Mouse (Mus musculus) T-cell, adult 2 months (primary cell): ENCODE measurements around the gene Ephb1.

Experiments used
- DNase-seq: peaks from one replicate; pipeline ENCODE4 v3.0.0; 2022; ENCODE audit warnings: low spot score

Ephb1 gene

DNA sequence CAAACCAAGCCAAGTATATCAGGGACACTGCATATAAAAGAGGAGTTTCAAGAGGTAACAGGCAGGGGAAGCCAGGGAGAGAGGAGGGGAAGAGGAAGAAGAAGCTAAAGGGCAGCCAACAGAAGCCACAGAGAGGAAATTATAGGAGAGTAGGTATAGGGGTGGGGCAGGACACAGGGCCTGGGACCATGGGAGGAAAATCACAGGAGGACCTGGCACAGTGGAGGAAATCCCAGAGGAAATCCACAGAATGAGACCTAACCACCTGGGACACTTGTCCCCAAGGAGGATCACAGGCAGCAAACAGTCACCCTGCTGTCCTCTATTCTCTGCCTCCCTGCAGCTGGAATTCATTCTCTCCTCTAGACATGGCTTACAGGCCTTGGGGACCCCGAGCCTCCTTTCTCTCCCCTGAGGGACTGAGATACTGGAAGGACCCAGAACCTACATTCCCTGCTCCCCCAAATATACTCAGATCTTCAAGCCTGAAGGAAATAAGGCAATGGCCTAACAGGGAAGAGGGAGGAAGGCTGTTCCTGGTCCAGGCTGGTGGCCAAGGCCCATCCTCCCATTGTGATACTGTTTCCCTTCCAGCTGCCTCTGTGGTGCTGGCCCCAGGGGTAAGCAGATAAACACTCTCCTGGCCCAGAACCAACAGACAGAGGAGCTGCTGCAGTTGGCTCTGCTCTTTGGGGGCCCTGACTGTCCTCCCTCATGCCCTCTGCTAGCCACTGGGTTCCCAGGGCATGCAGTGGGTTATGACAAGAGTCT is 47.7 kb downstream of the Ephb1 start:
- DNase-seq: no peak

DNA sequence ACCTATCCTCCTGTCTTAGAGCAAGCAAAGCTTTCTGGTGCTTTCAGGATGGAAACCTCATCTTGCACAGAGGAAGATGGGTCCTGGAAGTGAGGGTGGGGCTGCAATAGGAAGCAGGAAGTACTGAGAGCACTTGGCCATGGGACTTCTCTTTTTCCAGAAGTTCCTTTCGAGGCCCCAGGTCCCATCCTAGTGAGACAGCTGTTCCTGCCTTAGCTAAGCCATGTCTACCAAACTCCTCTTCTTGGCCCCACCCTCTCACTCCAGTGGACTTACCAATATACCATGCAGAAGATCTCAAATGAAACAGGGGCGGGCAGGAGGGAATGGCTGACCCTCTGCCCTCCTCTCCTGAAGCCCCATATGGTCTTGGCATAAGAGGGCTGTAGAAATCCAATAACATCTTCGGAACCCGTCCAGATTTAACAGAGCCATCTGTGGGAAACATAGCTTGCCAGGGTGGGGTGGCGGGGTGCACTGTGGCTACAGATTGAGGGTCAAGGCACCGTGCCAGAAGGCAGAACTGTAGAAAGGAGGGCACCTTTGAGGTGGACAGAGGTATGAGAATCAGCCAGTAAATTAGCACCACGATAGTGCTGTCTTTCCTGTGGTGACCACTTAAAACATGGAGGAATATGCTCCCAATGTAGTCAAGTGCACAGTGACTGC is 48.9 kb downstream of the Ephb1 start:
- no peak for DNase-seq

DNA sequence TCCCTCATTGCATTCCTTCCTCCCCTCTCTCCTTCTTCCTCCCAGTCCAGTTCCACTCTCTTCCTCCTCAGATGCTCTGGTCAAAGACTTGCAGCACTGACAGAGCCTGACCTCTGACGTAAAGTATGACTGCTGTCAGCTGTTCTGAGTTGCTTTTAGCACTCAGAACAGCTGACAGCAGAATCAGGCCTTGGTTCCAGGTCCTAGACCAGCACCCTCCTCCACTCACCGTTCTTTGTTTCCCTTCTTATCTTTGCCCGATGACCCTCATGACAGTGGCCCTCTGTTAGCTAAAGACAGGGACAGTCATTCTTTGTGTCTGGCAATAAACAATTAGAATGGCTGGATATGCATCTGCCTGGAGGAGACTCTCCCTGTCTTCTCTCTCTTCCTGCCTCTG is 49.7 kb downstream of the Ephb1 start:
- DNase-seq: no peak

DNA sequence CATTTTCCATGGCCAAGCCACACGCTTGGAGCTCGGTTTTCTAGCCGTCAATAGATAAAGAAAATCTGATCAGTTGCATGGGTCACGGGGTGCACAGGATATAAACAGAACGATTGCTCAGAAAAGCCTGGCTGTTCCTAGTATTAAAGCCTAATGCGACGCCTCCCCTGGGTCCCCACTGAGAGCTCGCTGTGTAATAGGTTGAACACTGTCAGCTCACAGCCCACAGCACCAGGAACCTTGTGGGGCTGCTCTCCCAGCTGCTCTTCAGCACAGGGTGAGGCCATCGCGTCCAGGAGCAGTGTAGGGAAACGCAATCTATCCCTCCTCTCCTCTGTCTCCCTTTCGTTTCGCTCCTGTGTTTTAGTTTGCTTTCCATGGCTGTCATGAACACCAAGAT is 50.6 kb downstream of the Ephb1 start:
- no peak for DNase-seq

DNA sequence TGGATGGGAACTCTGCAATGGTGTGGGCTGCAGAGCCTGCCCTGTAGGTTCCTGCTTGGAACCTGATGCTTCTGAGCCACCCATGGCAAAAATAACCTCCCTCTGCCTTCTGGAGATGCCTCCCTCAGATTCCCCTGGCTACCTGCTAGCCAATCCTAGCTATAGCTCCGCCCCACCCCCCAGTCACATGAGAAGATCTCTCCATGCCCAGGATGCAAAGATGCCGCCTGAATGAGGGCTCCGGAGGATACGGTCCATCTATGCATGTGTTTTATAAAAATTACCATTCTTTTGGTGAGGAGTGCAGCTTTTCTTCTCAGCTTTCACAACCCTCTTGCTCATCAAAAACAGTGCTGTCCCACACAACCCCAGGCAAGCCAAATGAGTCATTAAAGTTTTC is 53.5 kb downstream of the Ephb1 start:
- no peak for DNase-seq

DNA sequence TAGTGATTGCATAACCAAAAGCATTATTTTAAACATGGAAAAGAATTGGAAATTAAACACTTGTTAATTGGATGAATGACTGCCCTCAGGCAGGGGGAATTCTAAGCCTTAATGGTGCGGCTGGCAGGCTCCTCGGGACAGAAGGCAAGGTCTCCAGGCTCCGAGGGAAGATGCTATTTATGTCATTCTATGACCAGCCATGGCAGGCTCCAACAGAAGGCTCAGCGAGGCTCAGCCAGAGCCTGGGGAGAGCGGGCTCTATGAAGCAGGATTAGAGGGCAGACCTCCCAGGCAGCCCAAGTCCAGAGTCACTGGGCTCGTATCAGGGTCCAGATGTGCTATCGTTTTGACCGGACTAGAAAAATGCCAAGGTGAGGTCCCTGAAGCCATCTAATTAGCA is 55.8 kb downstream of the Ephb1 start:
- no peak for DNase-seq

DNA sequence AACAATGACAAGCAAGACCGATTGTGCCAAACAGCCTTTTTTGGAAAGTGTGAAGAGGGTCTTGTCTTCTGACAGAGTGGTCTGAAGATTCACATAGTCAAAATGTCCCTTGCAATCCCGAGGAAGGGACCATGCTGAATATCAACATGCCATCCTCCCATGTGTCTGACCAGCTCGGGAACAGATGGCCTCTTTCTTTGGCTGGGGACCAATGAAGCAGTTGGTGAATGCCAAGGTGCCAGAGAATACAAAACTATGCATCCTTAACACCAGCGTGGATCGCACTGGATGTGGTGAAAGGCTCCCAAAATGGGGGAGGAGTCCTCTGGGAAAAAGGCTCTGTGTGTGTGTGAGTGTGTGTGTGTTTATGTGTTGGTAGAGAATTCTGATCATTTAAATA is 56.5 kb downstream of the Ephb1 start:
- DNase-seq: no peak

DNA sequence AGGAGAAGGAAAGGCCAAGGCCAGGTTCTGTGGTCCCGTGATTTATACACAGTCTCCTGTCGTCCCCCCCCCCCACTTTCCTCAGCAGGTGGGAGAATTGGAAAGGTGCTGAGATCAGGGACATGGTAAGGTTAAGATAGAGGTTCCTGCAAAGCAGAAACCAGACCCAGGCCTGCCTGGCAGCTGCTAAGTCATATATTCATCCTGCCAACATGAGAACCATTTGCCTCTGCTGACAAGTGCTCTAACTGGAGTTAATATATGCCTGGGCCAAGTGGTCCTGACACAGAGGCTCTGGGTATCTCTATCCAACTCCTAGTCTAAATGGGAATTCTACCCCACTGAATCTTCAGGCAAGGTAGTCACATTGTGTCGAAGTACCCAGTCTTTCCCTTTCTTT is 57.3 kb downstream of the Ephb1 start:
- no peak for DNase-seq

DNA sequence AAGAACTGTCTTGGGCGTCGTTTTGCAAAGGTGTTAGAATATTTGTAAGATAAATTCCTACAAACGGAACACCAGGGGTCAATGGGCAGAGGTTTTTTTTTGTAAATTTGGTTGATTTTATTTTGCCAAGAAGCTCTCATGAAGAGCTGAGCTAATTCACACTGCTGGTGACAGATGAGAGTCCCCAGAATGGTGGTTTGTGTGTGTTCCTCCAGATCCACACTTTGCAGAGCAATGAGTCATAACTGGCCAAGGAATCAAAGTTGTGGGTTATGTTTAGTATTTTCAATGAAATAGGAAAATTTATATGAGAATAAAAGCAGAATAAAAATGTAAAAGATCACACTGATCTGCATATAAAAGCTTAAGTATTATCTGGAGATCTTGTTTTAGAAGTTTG is 60.9 kb downstream of the Ephb1 start:
- DNase-seq: no peak

DNA sequence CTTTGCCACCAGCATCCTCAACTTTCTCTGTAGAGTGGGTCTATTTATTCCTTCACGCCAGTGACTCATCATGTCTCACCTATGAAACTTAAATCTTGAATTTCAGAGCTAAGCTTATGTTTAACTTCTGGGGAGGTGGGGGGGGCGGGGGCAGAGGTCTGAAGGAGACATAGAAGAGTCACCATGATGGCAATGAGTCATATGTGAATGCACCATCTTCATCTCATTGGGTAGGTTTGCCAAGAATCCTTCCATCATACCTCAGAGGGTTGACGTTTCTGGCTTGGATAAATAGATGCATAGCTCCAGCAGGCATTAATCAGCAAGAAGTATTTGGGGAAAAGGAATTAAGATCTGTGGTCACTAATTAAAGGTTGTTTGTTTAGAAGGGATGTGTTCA is 63.3 kb downstream of the Ephb1 start:
- DNase-seq: no peak

DNA sequence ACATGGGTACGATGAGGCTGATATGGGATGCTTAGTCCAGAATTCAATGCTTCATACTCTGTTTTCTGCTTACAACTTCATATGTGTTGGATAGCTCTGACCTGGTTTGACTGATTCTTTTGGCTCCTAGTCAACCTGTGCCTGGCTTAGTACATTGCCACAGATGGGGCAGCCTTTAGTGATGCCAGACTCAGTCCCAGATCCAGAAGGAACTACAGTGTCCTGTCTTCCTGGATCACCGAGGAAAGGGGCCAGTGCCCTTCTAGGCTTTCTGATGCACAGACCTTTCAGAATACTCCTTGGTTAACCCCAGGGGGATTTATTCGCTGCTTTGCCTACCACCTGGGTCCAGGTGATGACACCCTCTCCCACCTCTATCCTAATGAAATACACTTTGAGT is 66.1 kb downstream of the Ephb1 start:
- DNase-seq: no peak

DNA sequence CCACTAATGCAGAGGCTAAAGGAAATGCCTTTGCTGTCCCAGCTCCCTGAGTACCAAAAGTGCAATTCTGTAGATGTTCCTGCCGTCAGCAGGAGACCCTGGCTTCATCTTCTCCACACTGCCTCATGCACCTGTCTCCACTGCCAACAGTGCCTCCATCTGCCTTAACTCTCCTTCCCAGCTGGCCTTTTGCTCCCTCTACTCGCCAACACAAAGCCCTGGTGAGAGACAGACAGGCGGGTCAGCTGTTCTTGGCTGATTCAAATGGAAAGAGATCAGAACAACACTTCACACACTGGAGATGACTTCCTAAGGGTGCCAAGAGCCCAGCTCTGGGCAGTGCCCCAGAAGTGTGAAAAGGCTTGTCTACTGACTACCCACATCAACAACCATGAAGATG is 78.6 kb downstream of the Ephb1 start:
- DNase-seq: no peak

DNA sequence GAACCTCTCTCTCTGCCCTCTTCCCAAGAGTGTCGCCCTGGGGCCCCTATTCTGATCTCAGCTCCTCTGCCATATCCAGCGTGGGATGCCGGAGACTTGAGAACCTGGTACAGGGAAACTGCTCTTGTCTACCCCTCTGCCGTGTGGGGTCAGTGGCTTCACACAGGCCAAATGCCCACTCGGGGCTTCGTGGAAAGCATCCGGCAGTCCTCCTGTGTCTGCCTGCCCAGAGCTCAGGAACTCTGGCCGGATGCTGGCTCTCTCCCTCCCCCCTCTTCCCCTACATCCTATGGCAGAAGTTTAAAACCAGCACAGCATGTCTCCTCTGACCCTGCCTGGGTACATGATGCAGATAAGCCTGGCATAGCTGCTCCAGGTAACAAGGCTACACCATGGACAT is 80.5 kb downstream of the Ephb1 start:
- no peak for DNase-seq

DNA sequence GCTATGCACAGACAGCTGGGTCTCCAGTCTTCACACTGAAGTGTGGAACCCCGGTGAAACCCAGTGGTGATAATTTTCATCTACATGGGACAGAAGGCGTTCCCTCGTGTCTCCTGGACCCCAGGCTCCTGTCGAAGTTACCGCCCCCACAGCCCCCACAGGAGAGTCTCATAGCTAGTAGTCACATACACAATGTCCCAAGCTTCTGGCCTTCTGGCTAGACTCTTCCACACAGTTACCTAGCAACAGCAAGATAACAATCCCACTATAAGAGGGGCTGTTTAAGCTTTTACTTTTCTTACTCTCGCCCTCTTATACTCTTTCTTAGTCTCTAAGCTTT is 81.1 kb downstream of the Ephb1 start:
- no peak for DNase-seq

DNA sequence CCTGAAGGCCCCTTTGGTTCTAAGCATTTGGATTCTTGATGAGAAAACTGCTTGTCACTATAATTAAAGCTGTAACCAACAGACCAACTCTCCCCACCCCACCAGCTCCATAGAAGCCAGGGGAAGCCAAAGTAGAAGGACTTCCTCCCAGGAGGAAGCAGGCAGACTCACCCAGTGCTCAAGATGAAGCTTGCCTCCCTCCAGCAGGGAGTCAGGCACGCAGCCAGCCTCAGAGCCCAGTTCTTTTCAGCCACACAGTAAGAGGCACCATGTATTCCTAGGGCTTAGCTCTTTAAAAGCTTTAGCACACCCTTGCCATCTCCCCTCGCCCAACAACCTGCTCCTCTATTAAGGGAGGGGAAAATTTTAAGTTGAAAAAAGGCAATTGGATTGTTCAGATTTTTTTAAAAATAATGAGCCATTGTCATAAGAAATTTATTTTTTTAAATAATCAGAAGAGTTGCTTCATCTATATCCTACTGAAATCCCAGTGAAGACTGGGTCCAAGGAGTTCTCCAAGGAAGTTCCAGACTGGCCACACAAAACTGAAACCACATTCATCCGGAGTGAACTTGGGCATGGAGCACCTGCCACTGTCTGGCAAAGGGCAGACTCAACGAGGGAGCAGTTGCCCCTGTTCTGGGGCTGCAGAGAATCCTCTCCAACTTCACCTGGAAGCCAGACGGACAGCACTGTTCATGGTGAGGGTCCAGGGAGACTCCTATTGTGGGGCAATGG is 81.6 kb downstream of the Ephb1 start:
- DNase-seq: no peak

DNA sequence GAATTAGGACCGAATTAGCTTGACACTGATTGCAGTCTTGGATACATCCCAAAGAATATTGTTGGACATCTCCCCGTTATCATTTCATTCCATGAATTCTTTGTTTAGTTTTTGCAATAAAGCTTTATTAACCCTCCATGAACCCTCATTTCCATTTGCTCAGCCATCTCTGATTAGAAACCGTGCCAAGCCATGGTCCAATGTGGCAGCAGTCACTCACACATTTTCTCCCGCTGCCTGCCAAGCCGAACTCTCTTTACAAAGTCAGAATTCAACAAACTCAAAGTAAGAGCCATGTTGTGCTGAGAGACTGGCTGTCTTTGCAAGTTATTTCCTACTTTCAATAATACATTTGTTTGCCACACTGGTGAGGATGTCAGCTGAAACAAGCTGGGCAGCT is 84.0 kb downstream of the Ephb1 start:
- DNase-seq: no peak

DNA sequence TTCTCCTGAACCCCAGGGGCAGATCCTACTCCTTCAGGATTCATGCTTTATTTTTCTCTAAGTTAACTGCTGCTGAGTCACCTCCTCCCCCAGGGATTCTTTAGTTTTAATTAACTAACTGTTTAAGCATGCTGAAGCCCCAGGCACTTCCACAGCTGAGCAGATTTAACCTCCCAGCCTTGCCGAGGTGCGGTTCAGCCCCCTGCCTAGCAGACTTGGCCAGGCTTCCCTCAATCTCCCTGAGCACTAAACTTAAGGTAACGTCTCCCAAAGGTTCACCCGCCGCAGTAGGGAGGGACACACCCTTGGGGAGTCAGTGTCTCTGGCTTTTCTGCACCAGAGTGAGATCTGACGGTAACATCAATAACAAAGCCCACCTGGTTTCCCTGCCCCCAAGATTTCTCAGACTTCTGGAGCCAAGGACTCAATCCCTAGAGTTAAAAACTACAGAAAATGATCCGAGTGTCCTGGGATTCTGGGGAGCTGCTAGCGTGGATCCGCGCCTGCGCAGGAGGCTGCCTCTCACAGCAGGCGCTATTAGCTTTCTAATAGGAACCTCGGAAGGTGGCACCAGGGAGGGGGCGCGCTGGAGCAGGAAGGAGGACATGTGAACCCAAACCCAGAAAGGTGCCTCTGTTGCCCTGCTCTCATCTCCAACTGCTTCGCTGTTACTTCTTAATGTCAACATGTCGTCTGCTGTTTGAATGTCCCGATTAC is 87.0 kb downstream of the Ephb1 start:
- DNase-seq: no peak

DNA sequence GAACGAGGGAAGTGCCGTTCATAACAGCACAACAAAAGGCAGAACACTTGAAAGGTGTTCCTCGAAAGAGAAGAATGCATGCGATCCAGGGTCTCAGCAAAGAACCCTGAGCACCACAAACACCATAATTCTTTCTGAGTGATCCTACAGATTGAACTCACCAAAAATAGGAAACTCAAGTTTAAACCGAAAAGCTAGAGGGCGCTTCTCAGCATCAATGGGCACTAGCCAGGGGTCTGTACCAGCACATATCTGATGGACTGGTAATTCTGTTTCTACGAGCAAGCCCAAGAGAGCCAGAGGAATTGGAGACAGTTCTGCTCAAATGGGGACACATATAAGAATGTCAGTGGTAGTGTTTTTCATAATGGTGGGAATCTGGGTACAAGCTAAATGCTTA is 90.7 kb downstream of the Ephb1 start:
- DNase-seq: no peak

DNA sequence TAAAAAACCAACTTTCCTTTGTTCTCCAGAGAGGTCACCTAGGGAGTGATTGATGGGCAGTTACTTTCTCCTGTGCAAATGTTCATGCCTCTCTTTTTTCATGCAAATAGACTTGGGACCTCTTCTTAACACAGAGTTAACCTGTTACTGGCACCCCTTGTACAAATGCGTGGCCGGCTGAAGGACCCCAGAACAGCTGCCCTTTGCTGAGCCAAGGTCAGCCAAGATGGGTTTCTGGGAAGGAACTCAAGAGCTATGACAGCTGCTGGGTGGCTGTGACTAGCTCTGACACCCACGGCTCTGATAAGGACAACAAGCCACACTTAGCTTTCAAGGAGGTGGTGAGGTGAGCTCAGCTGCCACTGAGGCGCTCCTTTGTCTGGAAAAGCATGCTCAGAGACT is 92.4 kb downstream of the Ephb1 start:
- DNase-seq: no peak

DNA sequence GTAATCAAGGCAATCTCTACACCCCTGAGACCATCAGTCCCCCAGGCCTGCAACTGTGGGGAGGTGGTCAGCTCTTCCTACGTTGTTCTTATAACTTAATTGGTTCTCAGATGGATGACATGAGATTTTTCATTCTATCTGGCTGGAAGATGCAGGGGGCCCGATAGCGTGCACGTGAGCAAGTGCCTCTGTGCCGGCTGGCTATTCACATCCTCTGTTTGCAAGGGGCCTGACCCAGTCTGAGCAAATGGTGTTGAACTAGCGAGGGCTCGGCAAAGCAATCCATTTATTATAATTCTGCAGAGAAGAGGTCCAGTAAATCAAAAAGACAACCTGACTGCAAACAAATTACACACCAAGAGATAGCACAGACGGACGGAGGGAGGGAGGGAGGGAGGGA is 93.0 kb downstream of the Ephb1 start:
- DNase-seq: no peak

DNA sequence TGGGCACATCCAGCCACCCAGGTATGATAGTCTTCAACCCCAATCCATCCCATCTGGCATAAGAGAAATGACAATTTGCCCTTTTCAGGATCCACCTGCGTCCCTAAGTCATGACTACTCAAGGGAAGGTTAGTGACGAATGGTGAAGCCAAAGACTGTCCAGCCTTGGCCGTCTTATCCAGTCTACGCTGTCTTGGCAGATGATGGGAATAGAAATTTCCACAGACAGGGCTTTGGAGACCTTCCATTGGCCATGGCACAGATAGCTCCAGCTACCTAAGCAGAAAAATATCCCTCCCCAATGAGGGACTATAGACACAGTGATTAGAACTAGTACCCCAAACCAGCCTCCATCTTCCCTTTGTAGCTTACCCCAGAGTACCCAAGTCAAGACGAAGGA is 98.1 kb downstream of the Ephb1 start:
- no peak for DNase-seq

DNA sequence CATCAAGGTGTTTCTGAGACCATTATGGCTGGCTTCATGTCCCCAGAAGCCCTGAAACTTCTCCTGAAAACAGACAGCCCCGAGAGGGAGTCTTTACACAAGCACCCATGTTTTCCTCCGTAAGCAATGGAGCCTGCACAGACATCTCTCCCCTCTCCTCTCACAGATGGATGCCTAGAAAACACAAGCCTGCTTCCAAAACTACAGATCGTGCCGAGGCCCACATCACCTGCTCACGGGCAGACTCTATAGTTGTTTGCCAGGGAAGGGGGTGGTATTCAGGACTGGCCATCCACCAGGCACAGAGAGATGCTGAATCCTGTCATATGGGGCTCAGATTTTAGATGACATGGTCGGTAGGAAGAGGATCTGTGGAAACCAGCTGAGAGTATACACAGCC is 98.7 kb downstream of the Ephb1 start:
- DNase-seq: no peak
